Mouse (Mus musculus) large intestine, adult 2 months (tissue): ENCODE measurements at regions not wholly inside any gene's neighbourhood (a gene's known extent, or its start where the extent isn't known, plus 50 kb on each side); places are given as distances from the start of the nearest gene placed in this dataset.
"Not testable (repeated sequence)": the region's sequence is repeated elsewhere in the genome, so short reads cannot be mapped to it uniquely, and the experiment has no call there.

ENCODE experiments used
- DNase-seq: peaks from one replicate; pipeline ENCODE4 v3.0.0-alpha.2; 2012; ENCODE audit warnings: low read depth, low spot score
- WGBS: fragments of 180-500 bp; shearing (Covaris S2); methylation state at CpG from one replicate; pipeline ENCODE4 v1.1.7; 2018; 5-methylcytosine and 5-hydroxymethylcytosine counted together

GRCm38 (mm10) chr15:32749971-32750370, 505.4 kb downstream of the Sema5a start:
- 50% methylated on average over 2 of the region's 2 CpGs for WGBS
- no peak for DNase-seq

- WGBS: 39% methylated on average over 3 of the region's 3 CpGs
- no peak for DNase-seq
Measured at GRCm38 (mm10) chr15:32751991-32752390, 507.4 kb downstream of the Sema5a start.

- no peak for DNase-seq
- WGBS: 43% methylated on average over 3 of the region's 3 CpGs
Measured at GRCm38 (mm10) chr15:32760141-32760540, 515.5 kb downstream of the Sema5a start.

- peak; percentile 6 for DNase-seq
- WGBS: 2% methylated on average over 4 of the region's 4 CpGs
Measured at GRCm38 (mm10) chr15:32766011-32766701, 521.5 kb downstream of the Sema5a start.

- WGBS: 55% methylated on average over 3 of the region's 5 CpGs
- DNase-seq: no peak
Measured at GRCm38 (mm10) chr15:32766746-32767471, 522.3 kb downstream of the Sema5a start.

- WGBS: 24% methylated on average over 5 of the region's 5 CpGs
Measured at GRCm38 (mm10) chr15:32778226-32778598, 533.6 kb downstream of the Sema5a start.

GRCm38 (mm10) chr15:32778599-32779273, 534.1 kb downstream of the Sema5a start:
- WGBS: 2% methylated on average over 33 of the region's 34 CpGs

More at GRCm38 (mm10) chr15:32778226-32778598, 533.6 kb downstream of the Sema5a start:
- not testable (repeated sequence) for DNase-seq

GRCm38 (mm10) chr15:32779274-32779615, 534.6 kb downstream of the Sema5a start:
- 18% methylated on average over 11 of the region's 11 CpGs for WGBS
- not testable (repeated sequence) for DNase-seq

More at GRCm38 (mm10) chr15:32778599-32779273, 534.1 kb downstream of the Sema5a start:
- peak; percentile 7 for DNase-seq

- 64% methylated on average over 1 of the region's 1 CpGs for WGBS
- not testable (repeated sequence) for DNase-seq
Measured at GRCm38 (mm10) chr15:32781609-32782008, 537.0 kb downstream of the Sema5a start.

- no peak for DNase-seq
- 84% methylated on average over 1 of the region's 1 CpGs for WGBS
Measured at GRCm38 (mm10) chr15:32799222-32799621, 554.6 kb downstream of the Sema5a start.

- WGBS: 37% methylated on average over 2 of the region's 2 CpGs
- DNase-seq: no peak
Measured at GRCm38 (mm10) chr15:32810849-32811632, 566.4 kb downstream of the Sema5a start.

- 82% methylated on average over 1 of the region's 1 CpGs for WGBS
- DNase-seq: no peak
Measured at GRCm38 (mm10) chr15:32839966-32840365, 595.4 kb downstream of the Sema5a start.
